Mouse (Mus musculus): ENCODE results near the gene Brf1. TPM values are rescaled to one million over a fixed set of nuclear protein-coding genes. Genes with fewer than 3 reads are reported as not detected.

Brf1 gene
- total RNA-seq, 4 experiments from 2014 or later, result 13.8 to 18.9 (median 18.4) TPM

DNA sequence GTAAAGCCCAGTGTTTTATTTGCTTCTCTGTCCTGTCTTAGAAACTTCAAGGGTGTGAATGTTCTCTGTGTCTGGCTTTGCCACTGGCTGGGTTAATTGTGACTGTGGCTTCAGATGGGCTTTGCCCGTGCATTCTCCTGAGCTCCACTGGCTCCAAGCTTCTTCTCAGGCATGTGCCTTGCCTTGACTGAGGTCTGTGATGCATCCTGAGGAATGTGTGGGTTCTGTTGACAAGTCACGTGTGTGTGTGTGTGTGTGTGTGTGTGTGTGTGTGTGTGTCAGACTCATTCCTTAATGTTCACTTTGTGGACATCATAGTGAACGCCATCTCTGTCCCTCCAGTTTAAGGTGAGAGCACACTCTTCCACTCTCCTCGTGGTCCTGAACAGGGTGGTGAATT lies 18.3 kb upstream of the Brf1 start:
- no peak for DNase-seq (ENCODE audit: low spot score in 2 of 2)

DNA sequence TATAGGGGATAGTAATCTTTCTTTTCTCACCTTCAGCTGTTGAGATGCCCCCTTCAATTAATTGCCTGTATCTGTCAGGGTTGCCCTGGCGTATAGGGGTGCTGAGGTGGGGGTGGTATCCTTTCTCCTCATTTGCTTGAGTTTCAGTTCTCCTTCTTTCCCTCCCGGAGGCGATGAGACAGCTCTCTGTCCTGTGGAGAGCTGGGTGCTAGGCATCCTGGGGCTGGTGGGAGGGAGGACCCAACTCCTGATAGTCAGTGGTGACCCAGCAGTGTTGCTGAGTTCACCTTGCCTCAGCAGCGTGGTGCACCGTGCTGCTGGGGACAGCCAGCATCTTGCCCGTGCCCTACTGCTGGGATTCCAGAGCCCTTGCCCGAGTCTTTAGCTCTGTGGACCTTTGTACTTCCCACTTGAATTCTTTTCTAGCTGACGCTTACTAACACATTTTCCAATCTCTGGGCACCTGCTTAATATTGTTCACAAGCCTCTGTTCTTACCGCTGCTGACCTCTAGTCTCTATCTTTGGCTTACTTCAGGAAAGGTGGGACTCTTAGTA lies 17.0 kb upstream of the Brf1 start:
- no peak for DNase-seq (ENCODE audit: low spot score in 2 of 2)

DNA sequence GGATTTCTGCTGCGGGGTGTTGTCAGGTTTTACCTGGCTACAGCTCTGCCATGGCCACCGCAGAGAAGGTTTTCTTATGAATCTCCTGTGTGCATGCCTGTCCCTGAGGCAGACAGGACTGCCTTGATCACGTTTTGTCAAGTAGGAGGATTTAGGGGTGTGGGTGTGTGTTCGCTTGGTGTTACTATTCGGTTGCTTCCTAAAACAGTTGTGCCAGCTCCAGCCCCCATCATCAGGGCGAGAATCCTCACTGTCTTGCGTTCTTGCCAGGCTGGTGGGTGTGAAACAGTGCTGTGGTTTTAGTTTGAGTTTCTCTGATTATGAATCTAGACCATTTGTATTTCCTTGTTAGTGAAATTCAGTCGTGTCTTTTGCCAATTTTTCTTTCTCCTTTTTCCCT lies 16.5 kb upstream of the Brf1 start:
- no peak for DNase-seq (ENCODE audit: low spot score in 2 of 2)

DNA sequence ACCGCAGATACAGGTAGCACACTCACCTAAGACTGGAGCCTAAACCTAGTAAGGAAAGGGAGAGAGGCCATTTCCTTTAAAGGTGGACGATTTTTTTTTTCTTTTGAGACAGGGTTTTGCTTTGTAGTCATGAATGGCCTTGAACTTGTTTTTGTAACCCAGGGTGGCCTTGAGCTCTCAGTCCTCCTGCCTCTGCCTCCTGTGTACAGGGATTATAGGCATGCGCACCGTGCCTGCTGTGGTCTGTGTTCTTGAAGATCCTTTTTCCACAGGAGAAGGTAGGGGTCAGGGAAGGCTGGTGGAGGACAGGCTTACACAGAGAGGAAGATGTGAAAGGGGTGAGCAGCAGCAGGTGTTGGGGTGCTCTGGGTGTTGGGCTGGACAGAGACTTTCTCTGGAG lies 15.5 kb upstream of the Brf1 start:
- no peak for DNase-seq (ENCODE audit: low spot score in 2 of 2)

DNA sequence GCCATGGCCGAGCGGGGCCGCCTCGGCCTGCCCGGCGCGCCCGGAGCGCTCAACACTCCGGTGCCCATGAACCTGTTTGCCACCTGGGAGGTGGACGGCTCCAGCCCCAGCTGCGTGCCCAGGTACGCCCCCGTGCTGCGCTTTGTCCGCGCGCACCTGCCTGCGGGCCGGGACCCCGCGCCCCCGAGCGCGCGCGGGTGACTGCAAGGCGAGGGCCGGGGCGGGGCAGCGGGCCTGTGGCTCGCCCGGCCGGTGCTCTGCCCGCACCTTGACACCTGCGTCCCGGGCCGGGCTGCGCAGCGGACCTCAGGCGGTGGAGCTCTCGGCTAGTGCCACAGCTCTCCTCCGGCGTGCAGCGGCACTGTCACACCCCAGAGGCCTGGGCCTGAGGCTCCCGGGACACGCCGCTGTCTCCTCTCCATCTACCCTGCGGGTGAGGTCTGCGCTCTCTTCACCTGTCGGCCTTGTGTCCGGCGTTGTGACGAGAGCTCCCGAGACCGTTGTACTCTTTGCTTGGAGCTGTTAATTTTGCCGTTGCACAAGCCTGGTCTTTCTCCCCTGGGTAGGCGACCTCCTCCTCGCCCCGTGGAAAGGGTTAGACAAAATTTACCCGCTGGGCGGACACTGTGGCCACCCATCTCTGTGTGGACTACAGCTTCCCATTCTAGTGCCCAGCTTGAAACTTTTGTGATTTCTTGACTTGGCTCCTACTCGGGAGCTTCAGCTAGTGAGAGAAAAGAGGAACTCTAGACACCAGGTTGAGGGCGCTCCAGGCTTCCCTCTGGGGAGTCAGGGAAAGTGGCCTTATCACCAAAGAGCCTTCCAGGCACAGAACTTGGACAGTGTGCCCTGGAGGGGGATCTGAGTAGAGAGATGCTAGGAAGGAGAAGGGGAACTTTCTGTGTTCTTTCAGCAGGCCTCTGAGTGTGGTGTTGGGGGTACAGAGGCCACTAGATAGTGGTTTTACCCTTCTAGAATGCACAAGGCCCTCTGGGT lies 14.4 kb upstream of the Brf1 start:
- peak in 1 of 2 experiments; percentile 34 for DNase-seq (ENCODE audit: low spot score in 2 of 2)

DNA sequence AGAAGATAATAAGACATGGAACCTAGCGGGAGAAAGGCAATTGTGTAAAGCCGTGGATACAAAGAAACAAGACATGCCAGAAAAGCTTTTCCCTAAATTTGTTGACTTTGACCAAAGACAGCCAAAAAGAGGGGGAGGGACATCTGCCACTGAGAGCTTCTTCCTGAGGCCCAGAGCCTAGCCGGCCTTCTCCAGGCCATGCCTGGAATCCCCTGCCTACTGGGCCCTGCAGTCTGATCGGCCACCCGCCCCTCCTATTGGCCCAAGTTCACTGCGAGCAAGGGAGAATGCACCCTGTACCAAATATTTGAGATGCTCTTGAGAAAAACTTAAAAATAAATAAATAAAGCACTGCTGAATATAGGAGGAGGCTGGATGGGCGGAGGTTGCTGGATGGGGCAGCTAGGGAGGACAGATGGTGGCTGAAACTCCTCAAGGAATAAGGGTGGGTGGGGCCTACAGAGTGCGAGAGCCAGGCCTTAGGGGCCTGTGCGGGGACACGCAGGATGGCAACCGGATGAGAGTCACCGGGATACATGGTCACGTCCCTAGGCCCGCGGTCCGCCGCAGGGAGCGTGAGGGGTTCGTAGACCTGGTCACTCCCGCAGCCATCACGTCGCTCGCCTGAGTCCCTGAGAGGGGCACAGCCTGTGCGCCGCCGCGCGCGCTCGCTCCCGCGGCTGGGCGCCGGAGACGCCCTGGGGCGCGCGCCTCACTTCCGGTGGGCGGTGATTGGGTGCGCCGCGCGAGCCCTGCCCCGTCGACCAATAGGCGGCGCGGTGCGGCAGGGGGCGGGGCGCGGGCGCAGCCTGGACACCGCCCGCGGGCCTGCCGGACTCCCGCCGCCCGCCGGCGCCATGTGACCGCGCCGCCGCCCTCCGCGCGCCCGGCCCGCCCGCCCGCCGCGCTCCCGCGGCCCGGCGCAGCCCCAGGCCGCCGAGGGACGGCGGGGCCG lies 13.4 kb upstream of the Brf1 start, which contains the start of gene Pacs2:
TSS of gene Pacs2 (plus strand) at position 905 of the 955 bp plus-strand sequence.
- peak; percentile 91 to 95 for DNase-seq (ENCODE audit: low spot score in 2 of 2)

DNA sequence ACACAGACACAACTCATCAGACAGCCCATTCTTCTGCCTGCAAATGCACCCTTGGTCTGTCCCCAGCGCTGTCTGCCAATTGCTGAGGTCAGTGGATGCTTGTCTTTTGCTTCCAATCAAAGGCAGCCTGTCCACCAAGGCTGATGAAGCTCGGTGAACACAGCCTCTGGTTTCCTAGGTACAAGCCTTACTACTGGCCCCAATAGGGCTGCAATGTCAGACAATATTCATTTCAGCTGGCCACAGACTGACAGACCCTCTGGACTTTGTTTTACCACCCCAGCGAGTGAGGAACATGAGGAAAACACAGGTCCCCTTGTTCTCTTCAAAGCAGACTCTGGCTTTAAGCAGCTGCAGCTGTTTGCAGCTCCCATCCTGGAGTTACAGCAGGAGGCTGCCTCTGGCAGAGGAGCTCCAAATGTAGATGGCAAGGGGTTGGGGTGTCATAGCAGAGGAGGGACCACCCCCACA lies 12.6 kb upstream of the Brf1 start:
- peak in 1 of 2 experiments; percentile 13 for DNase-seq (ENCODE audit: low spot score in 2 of 2)

DNA sequence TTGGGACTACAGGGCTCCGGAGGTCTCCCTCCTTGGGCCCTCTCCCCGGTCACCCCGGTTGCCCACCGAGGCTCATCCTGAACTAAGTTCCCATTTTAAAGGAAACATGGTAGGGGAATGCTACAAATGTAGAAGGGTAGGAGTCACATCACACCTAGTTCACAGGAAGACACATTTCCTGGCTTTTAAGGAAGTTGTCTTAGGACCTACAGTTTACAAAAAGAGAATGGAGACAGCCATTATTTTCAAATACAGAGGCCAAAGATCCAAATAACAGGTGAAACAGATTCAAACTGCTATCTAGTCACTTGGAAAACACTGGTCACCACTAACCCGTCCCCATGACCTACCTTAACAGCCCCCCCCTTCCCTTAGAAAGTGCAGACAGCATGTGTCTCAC lies 11.9 kb upstream of the Brf1 start:
- no peak for DNase-seq (ENCODE audit: low spot score in 2 of 2)

DNA sequence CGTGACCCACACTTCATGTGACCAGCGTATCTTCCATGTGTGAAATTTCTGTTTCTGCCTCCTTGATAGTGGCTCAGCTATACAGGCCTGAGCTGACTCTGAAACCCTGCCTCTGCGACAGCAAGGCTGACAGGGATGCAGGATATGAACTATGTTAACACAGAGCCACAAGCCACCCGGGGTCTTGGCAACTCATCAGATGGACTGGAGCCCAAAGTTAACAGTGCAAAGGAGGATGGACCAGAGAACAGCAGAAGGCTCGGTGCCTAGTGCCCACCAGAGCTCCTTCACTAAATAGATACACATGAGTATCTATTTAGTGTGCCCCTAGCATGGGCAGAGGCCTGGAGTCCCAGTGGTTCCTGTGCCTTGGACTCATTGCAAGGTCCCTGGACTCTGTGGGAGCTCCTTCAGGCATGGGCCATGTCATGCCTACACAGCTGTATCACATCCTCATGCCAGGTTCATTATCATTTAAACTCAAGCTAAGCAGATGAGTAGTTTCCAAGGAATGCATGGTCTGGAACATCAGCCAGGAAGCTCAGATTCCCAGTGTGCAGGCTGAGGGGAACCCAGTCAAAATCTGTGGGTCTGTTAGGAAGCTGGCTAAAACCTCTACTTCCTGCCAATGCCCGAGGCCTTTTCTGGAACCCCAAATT lies 11.3 kb upstream of the Brf1 start:
- DNase-seq (ENCODE audit: low spot score in 2 of 2), result no peak

DNA sequence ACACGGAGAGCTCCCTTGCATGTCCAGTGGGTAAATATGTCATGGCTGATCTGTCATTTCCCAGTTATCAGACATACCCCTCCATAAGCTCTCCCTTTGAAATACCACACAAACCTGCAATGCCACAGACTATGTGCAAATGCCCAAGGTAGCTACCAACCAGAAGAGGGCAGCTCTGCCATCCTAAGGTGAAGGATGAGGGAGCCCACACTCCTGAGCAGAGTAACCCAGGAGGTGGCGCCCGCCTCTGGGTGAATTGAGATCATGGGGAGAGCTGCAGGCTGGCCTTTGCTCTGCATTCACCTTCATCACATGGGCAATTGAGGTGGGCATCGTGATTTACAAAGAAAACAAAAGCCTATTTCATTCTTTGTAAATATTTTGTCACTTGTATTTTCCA lies 4.5 kb upstream of the Brf1 start:
- peak; percentile 45 to 48 for DNase-seq (ENCODE audit: low spot score in 2 of 2)

DNA sequence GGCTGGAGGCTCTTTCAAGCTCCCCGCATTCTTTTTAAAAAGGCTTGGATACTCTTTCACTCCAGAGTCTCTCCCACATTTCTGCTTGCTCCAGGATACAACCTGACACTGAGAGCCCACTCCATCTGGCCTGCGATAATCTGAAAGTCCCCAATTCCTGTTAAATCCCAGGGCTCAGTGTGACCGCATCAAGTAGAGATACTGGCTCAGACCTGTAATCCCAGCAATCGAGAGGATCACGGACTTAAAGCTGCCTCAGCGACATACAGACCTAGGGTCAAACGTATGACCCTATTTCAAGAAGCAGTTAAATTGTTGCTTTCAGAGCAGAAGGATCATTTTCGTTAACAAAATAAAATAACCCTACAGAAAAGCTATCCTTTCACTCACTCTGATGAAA lies 3.5 kb upstream of the Brf1 start:
- DNase-seq (ENCODE audit: low spot score in 2 of 2), result no peak

DNA sequence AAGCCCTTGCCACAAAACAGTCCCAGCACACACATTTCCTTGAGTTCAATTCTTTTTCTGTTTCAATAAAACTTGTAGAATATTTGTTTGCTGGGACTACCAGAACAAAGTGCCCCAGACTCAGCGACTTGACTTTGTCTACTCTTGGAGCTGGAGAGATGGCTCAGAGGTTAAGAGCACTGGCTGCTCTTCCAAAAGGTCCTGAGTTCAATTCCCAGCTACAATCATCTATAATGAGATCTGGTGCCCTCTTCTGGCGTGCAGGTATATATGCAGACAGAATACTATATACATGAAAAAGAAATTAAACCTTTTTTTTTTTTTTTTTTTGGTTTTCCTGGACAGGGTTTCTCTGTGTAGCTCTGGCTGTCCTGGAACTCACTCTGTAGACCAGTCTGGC lies 2.2 kb upstream of the Brf1 start:
- DNase-seq (ENCODE audit: low spot score in 2 of 2), result no peak

DNA sequence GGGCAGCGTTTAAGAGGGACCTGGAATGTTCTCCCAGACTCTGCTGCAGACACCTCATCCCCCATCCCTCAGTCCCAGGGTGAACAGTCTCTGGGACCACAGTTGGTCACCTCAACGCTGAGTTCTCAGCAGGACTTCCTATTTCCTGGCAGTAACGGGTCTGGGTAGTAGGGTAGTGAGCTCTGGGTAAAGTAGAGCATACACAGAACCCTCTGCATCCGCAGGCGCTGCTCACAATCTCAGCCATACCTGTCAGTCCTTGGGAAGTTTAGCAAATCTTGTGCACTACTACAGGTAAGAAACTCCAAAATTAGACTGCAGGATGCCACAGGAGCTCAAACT lies 600 bp upstream of the Brf1 start:
- DNase-seq (ENCODE audit: low spot score in 2 of 2), result no peak

DNA sequence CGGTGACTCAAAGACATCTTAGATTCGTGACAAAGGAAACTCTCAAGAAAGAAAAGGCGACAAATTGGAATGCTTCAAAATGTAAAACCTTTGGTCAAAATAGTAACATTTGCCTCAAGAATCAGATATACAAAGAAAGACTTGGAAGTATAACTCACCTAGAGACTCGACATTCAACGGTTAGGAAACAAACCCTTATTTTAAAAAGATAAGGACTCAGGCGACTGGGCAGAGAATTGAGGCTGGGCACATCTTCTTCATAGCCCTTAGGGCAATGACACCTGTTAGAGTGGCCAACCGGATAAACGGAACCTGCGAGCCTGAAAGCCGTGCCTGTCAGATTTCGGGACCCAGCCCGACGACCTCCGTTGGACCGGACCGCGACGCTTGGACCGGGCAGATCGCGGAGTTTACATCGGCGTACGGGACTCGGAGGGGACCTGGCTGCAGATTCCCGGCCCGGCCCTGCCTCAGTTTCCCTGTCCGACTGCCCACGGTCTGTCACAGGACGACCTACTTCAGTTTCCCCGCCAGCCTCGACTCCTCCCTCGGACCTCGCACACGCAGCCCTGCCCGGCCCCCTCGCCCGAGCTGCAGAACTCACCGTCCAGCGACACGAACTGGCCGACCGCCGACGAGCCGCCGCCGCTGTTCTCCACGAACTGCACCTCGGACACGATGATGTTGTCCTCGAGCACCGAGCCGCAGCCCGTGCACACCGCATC lies 773 bp downstream of the Brf1 start:
- DNase-seq (ENCODE audit: low spot score in 2 of 2), result peak in 1 of 2 experiments; percentile 27

DNA sequence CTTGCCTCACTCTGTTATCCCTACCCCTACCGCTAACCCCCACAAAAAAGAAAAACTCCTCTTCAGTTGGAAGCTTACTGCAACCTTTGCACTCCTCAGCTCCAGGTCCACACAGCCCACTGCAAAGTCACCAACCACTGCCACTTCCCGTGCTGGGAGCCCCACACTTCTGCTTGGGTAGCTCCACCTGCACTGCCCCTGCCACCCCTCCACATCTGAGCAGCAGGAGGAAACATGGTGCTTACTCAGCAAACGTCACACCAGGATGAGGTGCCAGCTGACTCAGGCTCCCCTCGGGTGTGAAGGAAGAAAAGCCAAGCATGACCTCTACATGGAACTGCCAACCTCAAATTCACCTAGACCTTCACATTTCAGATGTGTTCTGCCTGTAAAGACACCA lies 6.4 kb downstream of the Brf1 start:
- DNase-seq (ENCODE audit: low spot score in 2 of 2), result no peak

DNA sequence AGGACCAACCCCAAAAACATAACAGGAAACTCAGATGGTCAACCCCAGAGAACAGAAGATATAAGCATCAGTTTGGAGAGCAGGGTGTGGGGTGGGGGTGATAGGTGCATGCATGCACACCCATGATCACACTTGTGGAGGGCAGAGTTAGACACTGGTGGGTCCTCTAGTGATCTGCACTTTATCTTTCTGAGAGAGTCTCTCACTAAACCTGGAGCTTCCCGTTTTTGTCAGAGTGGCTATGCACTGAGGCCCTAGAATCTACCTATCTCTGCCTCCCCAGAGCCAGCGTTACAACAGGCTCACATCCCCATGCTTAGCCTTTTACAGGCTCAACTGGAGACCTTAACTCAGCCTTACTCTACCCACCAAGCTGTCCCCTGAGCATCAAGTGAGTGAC lies 9.1 kb downstream of the Brf1 start:
- no peak for DNase-seq (ENCODE audit: low spot score in 2 of 2)

DNA sequence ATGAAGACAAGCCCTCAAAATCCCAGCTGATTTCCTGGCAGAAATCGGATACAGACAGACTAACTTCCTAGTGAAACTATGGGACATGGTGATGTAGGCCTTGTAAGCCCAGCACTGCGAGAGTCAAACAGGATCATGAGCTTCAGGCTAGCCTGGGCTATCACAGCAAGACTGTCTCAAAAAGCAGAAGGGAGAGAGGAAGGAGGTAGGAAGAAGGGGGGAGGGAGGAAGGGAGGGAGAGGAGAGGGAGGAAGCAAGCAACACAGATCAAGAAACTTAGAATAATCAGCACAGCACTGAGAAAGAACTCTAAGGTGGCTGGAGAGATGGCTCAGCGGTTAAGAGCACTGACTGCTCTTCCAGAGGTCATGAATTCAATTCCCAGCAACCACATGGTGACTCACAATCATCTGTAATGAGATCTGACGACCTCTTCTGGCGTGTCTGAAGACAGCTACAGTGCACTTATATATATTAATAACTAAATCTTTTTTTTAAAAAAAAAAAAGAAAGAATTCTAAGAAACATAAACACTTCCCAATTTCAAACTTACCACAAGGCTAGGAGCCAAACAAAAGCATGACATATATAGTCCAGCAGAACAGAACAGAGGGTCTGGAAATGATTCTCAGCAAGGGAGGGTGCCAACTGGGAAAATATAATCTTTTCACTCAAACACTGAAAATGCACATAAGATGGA lies 9.6 kb downstream of the Brf1 start:
- DNase-seq (ENCODE audit: low spot score in 2 of 2), result no peak

DNA sequence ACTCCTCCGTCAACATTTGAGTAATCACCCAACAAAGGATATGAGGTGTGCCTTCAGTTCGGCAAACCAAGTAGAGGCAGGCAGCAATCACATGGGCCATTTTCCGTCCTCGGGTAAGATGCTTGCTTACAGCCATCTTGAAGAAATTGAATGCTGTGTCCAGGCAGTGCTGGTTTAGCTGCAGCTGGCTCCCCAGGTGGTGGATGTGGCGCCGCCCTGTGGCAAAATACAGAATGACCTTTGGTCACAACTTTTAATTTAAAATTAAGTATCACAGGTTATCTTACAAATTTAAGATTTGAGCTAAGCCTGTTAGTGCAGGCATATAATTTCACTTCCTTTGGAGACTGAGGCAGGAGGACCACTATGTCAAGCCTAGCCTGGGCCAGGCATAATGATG lies 12.6 kb downstream of the Brf1 start:
- no peak for DNase-seq (ENCODE audit: low spot score in 2 of 2)

DNA sequence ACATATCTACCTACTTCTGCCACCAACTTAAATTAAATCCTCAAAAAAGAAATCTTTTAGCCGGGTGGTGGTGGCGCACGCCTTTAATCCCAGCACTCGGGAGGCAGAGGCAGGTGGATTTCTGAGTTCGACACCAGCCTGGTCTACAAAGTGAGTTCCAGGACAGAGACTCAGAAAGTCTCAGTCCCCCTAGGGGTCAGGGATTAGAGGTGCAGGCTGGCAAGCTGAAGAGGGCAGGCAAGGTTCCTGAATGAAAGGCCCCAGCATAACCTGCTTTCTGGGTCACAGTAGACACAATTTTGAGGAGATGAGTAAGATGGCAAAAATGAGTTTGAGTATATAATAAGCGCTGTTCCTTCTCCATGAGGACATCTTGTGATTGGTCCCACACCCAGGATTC lies 15.2 kb downstream of the Brf1 start:
- DNase-seq (ENCODE audit: low spot score in 2 of 2), result no peak

DNA sequence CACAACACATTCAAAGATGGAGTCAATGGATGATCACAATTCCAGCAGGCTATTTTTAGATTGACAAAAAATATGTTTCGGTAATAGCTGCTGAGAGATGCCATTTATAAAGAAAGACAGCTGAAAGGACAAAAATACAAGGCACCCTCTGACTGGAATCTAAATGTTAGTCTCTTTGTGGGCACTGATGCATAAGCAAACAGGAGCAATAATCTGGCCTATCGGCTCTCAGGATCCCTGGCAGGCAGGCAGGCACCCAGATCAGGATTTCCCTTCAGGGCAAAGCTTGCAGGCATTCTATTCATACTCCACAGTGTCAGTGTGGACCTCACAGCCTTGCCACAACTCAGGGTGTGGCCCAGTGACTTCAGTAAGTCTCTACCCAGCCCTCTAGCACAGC lies 18.5 kb downstream of the Brf1 start:
- no peak for DNase-seq (ENCODE audit: low spot score in 2 of 2)
